Mouse (Mus musculus): ENCODE results near the gene Ltbp1. TPM values are rescaled to one million over a fixed set of nuclear protein-coding genes. Genes with fewer than 3 reads are reported as not detected.

Gene Ltbp1
- polyA plus RNA-seq, 1 experiment from 2014 or later: 29.8 TPM

GRCm38 (mm10) chr17:75056631-75057030 is 51.3 kb downstream of the Ltbp1 start:
- Histone ChIP-seq H3K27ac (ENCODE audit: low read depth) (no peak overlapping the region), H3K4me1 (replicated peaks; ENCODE audit: control insufficient read depth, insufficient read depth, low read length) (no peaks in the 10 kb centered on the region), H3K27me3 (replicated peaks; ENCODE audit: control insufficient read depth, insufficient read depth, low read length) (no peaks in the 10 kb centered on the region), H3K9me3 (ENCODE audit: control insufficient read depth, low read length) (no peaks in the 10 kb centered on the region), H3K4me2 (ENCODE audit: low read length) (no peak overlapping the region), H3K36me3 (ENCODE audit: control insufficient read depth, insufficient read depth, low read length) (no peaks in the 10 kb centered on the region), H3K9ac (ENCODE audit: low read length) (no peak overlapping the region), H3K4me3 (ENCODE audit: low read depth, low read length) (no peak overlapping the region)
- DNase-seq (ENCODE audit: low spot score) (no peak), ATAC-seq (replicated peaks; ENCODE audit: low FRiP score, low TSS enrichment, low read depth) (no peak)
- WGBS: 75% methylated on average over 8 of the region's 8 CpGs

GRCm38 (mm10) chr17:75066340-75066739 is 61.0 kb downstream of the Ltbp1 start:
- Histone ChIP-seq H3K4me1 (replicated peaks; ENCODE audit: control insufficient read depth, insufficient read depth, low read length) (peaks cover 8% of the 10 kb centered on the region), H3K4me2 (ENCODE audit: low read length) (no peak overlapping the region), H3K27me3 (replicated peaks; ENCODE audit: control insufficient read depth, insufficient read depth, low read length) (no peaks in the 10 kb centered on the region), H3K9ac (ENCODE audit: low read length) (no peak overlapping the region), H3K27ac (ENCODE audit: low read depth) (no peak overlapping the region), H3K4me3 (ENCODE audit: low read depth, low read length) (no peak overlapping the region), H3K9me3 (ENCODE audit: control insufficient read depth, low read length) (no peaks in the 10 kb centered on the region), H3K36me3 (ENCODE audit: control insufficient read depth, insufficient read depth, low read length) (0 out of 2 replicates have a peak, but pooled peaks cover 3% of the 10 kb centered on the region)
- ATAC-seq (replicated peaks; ENCODE audit: low FRiP score, low TSS enrichment, low read depth) (peak; percentile 42; the same call in 1 of the 2 replicates), DNase-seq (ENCODE audit: low spot score) (no peak)
- 55% methylated on average over 7 of the region's 7 CpGs for WGBS

- Histone ChIP-seq H3K9ac (ENCODE audit: low read length) (no peak overlapping the region), H3K27ac (ENCODE audit: low read depth) (no peak overlapping the region), H3K4me2 (ENCODE audit: low read length) (no peak overlapping the region), H3K4me3 (ENCODE audit: low read depth, low read length) (no peak overlapping the region), H3K4me1 (replicated peaks; ENCODE audit: control insufficient read depth, insufficient read depth, low read length) (peaks cover 17% of the 10 kb centered on the region), H3K27me3 (replicated peaks; ENCODE audit: control insufficient read depth, insufficient read depth, low read length) (no peaks in the 10 kb centered on the region), H3K36me3 (ENCODE audit: control insufficient read depth, insufficient read depth, low read length) (0 out of 2 replicates have a peak, but pooled peaks cover 3% of the 10 kb centered on the region), H3K9me3 (ENCODE audit: control insufficient read depth, low read length) (no peaks in the 10 kb centered on the region)
- WGBS: 39% methylated on average over 8 of the region's 8 CpGs
- DNase-seq (ENCODE audit: low spot score) (no peak), ATAC-seq (replicated peaks; ENCODE audit: low FRiP score, low TSS enrichment, low read depth) (no peak)
Measured at GRCm38 (mm10) chr17:75067314-75067713, 61.9 kb downstream of the Ltbp1 start.

GRCm38 (mm10) chr17:75069232-75069631 is 63.9 kb downstream of the Ltbp1 start:
- no peak overlapping the region for H3K9ac ChIP-seq (ENCODE audit: low read length)
- no peak for ATAC-seq (replicated peaks; ENCODE audit: low FRiP score, low TSS enrichment, low read depth)
- 72% methylated on average over 5 of the region's 5 CpGs for WGBS
- no peak overlapping the region for H3K27ac ChIP-seq (ENCODE audit: low read depth)
- peaks cover 27% of the 10 kb centered on the region for H3K4me1 ChIP-seq (replicated peaks; ENCODE audit: control insufficient read depth, insufficient read depth, low read length)
- H3K4me3 ChIP-seq (ENCODE audit: low read depth, low read length): no peak overlapping the region
- H3K36me3 ChIP-seq (ENCODE audit: control insufficient read depth, insufficient read depth, low read length): 0 out of 2 replicates have a peak, but pooled peaks cover 3% of the 10 kb centered on the region
- no peak overlapping the region for H3K4me2 ChIP-seq (ENCODE audit: low read length)
- no peak for DNase-seq (ENCODE audit: low spot score)
- no peaks in the 10 kb centered on the region for H3K9me3 ChIP-seq (ENCODE audit: control insufficient read depth, low read length)
- H3K27me3 ChIP-seq (replicated peaks; ENCODE audit: control insufficient read depth, insufficient read depth, low read length): no peaks in the 10 kb centered on the region

- Histone ChIP-seq H3K36me3 (ENCODE audit: control insufficient read depth, insufficient read depth, low read length) (0 out of 2 replicates have a peak, but pooled peaks cover under 1% of the 10 kb centered on the region), H3K27ac (ENCODE audit: low read depth) (no peak overlapping the region), H3K27me3 (replicated peaks; ENCODE audit: control insufficient read depth, insufficient read depth, low read length) (no peaks in the 10 kb centered on the region), H3K4me3 (ENCODE audit: low read depth, low read length) (no peak overlapping the region), H3K9ac (ENCODE audit: low read length) (no peak overlapping the region), H3K9me3 (ENCODE audit: control insufficient read depth, low read length) (no peaks in the 10 kb centered on the region), H3K4me1 (replicated peaks; ENCODE audit: control insufficient read depth, insufficient read depth, low read length) (peaks cover 36% of the 10 kb centered on the region), H3K4me2 (ENCODE audit: low read length) (no peak overlapping the region)
- no peak for ATAC-seq (replicated peaks; ENCODE audit: low FRiP score, low TSS enrichment, low read depth)
- no peak for DNase-seq (ENCODE audit: low spot score)
- WGBS: 7% methylated on average over 2 of the region's 2 CpGs
Measured at GRCm38 (mm10) chr17:75071174-75071573, 65.8 kb downstream of the Ltbp1 start.

GRCm38 (mm10) chr17:75071749-75072148 is 66.4 kb downstream of the Ltbp1 start:
- Histone ChIP-seq H3K4me3 (ENCODE audit: low read depth, low read length) (no peak overlapping the region), H3K4me2 (ENCODE audit: low read length) (no peak overlapping the region), H3K9ac (ENCODE audit: low read length) (no peak overlapping the region), H3K36me3 (ENCODE audit: control insufficient read depth, insufficient read depth, low read length) (no peaks in the 10 kb centered on the region), H3K9me3 (ENCODE audit: control insufficient read depth, low read length) (no peaks in the 10 kb centered on the region), H3K27me3 (replicated peaks; ENCODE audit: control insufficient read depth, insufficient read depth, low read length) (no peaks in the 10 kb centered on the region), H3K4me1 (replicated peaks; ENCODE audit: control insufficient read depth, insufficient read depth, low read length) (peaks cover 36% of the 10 kb centered on the region), H3K27ac (ENCODE audit: low read depth) (no peak overlapping the region)
- 92% methylated on average over 2 of the region's 2 CpGs for WGBS
- ATAC-seq (replicated peaks; ENCODE audit: low FRiP score, low TSS enrichment, low read depth): no peak
- DNase-seq (ENCODE audit: low spot score): no peak

GRCm38 (mm10) chr17:75073887-75074286 is 68.5 kb downstream of the Ltbp1 start:
- Histone ChIP-seq H3K4me3 (ENCODE audit: low read depth, low read length) (no peak overlapping the region), H3K4me2 (ENCODE audit: low read length) (no peak overlapping the region), H3K4me1 (replicated peaks; ENCODE audit: control insufficient read depth, insufficient read depth, low read length) (peaks cover 36% of the 10 kb centered on the region), H3K36me3 (ENCODE audit: control insufficient read depth, insufficient read depth, low read length) (no peaks in the 10 kb centered on the region), H3K9me3 (ENCODE audit: control insufficient read depth, low read length) (no peaks in the 10 kb centered on the region), H3K27ac (ENCODE audit: low read depth) (peak overlapping the region; percentile 47), H3K27me3 (replicated peaks; ENCODE audit: control insufficient read depth, insufficient read depth, low read length) (no peaks in the 10 kb centered on the region), H3K9ac (ENCODE audit: low read length) (no peak overlapping the region)
- 19% methylated on average over 8 of the region's 8 CpGs for WGBS
- DNase-seq (ENCODE audit: low spot score) (peak; percentile 62), ATAC-seq (replicated peaks; ENCODE audit: low FRiP score, low TSS enrichment, low read depth) (peak; percentile 70)

GRCm38 (mm10) chr17:75074978-75075699 is 69.8 kb downstream of the Ltbp1 start:
- no peak overlapping the region for H3K9ac ChIP-seq (ENCODE audit: low read length)
- no peak overlapping the region for H3K4me3 ChIP-seq (ENCODE audit: low read depth, low read length)
- peak; percentile 67 for DNase-seq (ENCODE audit: low spot score)
- 59% methylated on average over 19 of the region's 19 CpGs for WGBS
- no peaks in the 10 kb centered on the region for H3K27me3 ChIP-seq (replicated peaks; ENCODE audit: control insufficient read depth, insufficient read depth, low read length)
- H3K9me3 ChIP-seq (ENCODE audit: control insufficient read depth, low read length): no peaks in the 10 kb centered on the region
- ATAC-seq (replicated peaks; ENCODE audit: low FRiP score, low TSS enrichment, low read depth): no peak
- H3K36me3 ChIP-seq (ENCODE audit: control insufficient read depth, insufficient read depth, low read length): no peaks in the 10 kb centered on the region
- H3K4me1 ChIP-seq (replicated peaks; ENCODE audit: control insufficient read depth, insufficient read depth, low read length): peaks cover 36% of the 10 kb centered on the region
- no peak overlapping the region for H3K4me2 ChIP-seq (ENCODE audit: low read length)
- H3K27ac ChIP-seq (ENCODE audit: low read depth): peak overlapping the region; percentile 47; the same call in 1 of the 2 replicates

- H3K9me3 ChIP-seq (ENCODE audit: control insufficient read depth, low read length): no peaks in the 10 kb centered on the region
- ATAC-seq (replicated peaks; ENCODE audit: low FRiP score, low TSS enrichment, low read depth): no peak
- H3K4me1 ChIP-seq (replicated peaks; ENCODE audit: control insufficient read depth, insufficient read depth, low read length): no peaks in the 10 kb centered on the region
- no peak overlapping the region for H3K4me2 ChIP-seq (ENCODE audit: low read length)
- H3K36me3 ChIP-seq (ENCODE audit: control insufficient read depth, insufficient read depth, low read length): no peaks in the 10 kb centered on the region
- H3K27ac ChIP-seq (ENCODE audit: low read depth): no peak overlapping the region
- no peak overlapping the region for H3K4me3 ChIP-seq (ENCODE audit: low read depth, low read length)
- H3K9ac ChIP-seq (ENCODE audit: low read length): no peak overlapping the region
- WGBS: 63% methylated on average over 2 of the region's 2 CpGs
- H3K27me3 ChIP-seq (replicated peaks; ENCODE audit: control insufficient read depth, insufficient read depth, low read length): no peaks in the 10 kb centered on the region
- DNase-seq (ENCODE audit: low spot score): no peak
Measured at GRCm38 (mm10) chr17:75081401-75081800, 76.0 kb downstream of the Ltbp1 start.

Measured in intestine, embryonic 14.5 days (tissue).